Mouse (Mus musculus): ENCODE results near the gene Faim2.

DNA sequence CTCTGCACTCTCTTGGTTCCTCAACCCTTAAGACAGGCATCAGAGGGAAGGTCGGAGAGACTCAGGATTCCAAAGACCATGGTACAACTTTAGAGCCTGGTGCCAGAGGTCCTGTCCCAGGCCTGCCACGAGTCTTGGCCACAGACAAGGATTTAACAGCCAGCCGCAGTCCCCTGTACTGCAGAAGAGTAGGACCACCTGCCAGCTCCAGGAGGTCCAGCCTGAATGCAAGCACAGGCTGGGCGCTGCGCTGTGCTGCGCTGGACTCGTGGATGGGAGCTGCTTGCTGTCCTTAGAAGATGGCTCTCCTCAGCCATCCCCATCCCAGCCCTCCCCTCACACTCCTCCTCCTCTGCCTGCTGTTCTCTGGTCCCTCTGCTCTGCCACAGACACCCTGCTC lies 10.2 kb downstream of the Faim2 start:
- TF ChIP-seq CTCF (IDR thresholded peaks at IDR 0.05; ENCODE audit: extremely low read depth, insufficient read depth, low read length): no peak
- peak; percentile 2; the same call in 1 of the 2 replicates for TF ChIP-seq POLR2A (IDR thresholded peaks at IDR 0.05; ENCODE audit: extremely low read depth, insufficient read depth, low read length)
